8 mouse cellular contexts compared by ENCODE assay signal in the genomic region with DNA sequence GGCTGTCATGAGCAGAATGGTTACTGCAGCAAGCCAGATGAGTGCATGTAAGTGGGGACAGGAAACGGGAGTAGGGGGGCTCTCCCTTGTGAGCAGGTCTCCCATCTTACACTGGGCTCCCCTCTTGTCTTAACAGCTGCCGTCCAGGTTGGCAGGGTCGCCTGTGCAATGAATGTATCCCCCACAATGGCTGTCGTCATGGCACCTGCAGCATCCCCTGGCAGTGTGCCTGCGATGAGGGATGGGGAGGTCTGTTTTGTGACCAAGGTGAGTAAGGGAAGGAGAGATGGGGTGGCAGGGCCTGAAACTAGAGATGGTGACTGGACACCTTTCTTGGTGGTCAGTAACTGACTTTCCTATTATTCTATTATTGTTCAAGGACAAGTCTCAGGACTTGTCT. TPM values are rescaled to one million over a fixed set of nuclear protein-coding genes. Genes with fewer than 3 reads are reported as not detected.
A peak's percentile ranks its signal among the peaks of the same experiment; 100 is the strongest.
DNase-seq lines count a peak whose midpoint lies in the region; ATAC-seq and TF ChIP-seq lines count a peak whose summit lies in the region.
"Had no signal": no experiment of that assay in that cellular context is flagged by ENCODE, and none has a peak within 500 bp of the region (broad histone marks: within the 10 kb centered on the region; RNA-seq: fewer than 3 reads in every experiment).

No protein-coding gene starts in this region.

- H3K27ac ChIP-seq in kidney, embryonic 16.5 days (ENCODE audit: low read length): no peak overlapping the region
- no peak overlapping the region for H3K27ac ChIP-seq in forebrain, postnatal 0 days (ENCODE audit: low read depth, low read length)
- no peak overlapping the region for H3K27ac ChIP-seq in intestine, embryonic 14.5 days (ENCODE audit: low read depth)
- no peak overlapping the region for H3K27ac ChIP-seq in neural tube, embryonic 13.5 days (replicated peaks)

- no peak for ATAC-seq in kidney, embryonic 16.5 days (ENCODE audit: low FRiP score, low TSS enrichment)
- no peak for ATAC-seq in forebrain, postnatal 0 days
- ATAC-seq in intestine, embryonic 14.5 days (replicated peaks; ENCODE audit: low FRiP score, low TSS enrichment, low read depth): no peak
- no peak for ATAC-seq in neural tube, embryonic 13.5 days (ENCODE audit: low read depth)

- 36% methylated on average over 5 of the region's 5 CpGs for WGBS in kidney, embryonic 16.5 days
- 32% methylated on average over 5 of the region's 5 CpGs for WGBS in forebrain, postnatal 0 days
- WGBS in intestine, embryonic 14.5 days: 38% methylated on average over 5 of the region's 5 CpGs
- WGBS in neural tube, embryonic 13.5 days: 31% methylated on average over 5 of the region's 5 CpGs

- H3K4me3 ChIP-seq in kidney, embryonic 16.5 days (ENCODE audit: low read length): peak overlapping the region; percentile 49
- 0 out of 2 replicates have a peak overlapping the region, but pooled peaks have one; percentile 50 for H3K4me3 ChIP-seq in forebrain, postnatal 0 days (ENCODE audit: low read depth, low read length)
- 0 out of 2 replicates have a peak overlapping the region, but pooled peaks have one; percentile 51 for H3K4me3 ChIP-seq in intestine, embryonic 14.5 days (ENCODE audit: low read depth, low read length)
- H3K4me3 ChIP-seq in neural tube, embryonic 13.5 days: peak overlapping the region; percentile 45; the same call in 1 of the 2 replicates

- peak overlapping the region; percentile 67 for H3K4me2 ChIP-seq in kidney, embryonic 16.5 days (replicated peaks; ENCODE audit: low read depth, low read length)
- H3K4me2 ChIP-seq in forebrain, postnatal 0 days (ENCODE audit: low read depth): peak overlapping the region; percentile 79
- peak overlapping the region; percentile 89 for H3K4me2 ChIP-seq in intestine, embryonic 14.5 days (ENCODE audit: low read length)
- H3K4me2 ChIP-seq in neural tube, embryonic 13.5 days: peak overlapping the region; percentile 77

- no peak for TF ChIP-seq CTCF in forebrain, postnatal 0 days (IDR thresholded peaks at IDR 0.05; ENCODE audit: low read depth)

- H3K4me1 ChIP-seq in kidney, embryonic 16.5 days (ENCODE audit: insufficient read depth, low read length): peaks cover 38% of the 10 kb centered on the region
- H3K4me1 ChIP-seq in forebrain, postnatal 0 days (ENCODE audit: insufficient read depth): peaks cover 8% of the 10 kb centered on the region; the same call in 1 of the 2 replicates
- peaks cover 20% of the 10 kb centered on the region for H3K4me1 ChIP-seq in intestine, embryonic 14.5 days (replicated peaks; ENCODE audit: control insufficient read depth, insufficient read depth, low read length)
- peaks cover 58% of the 10 kb centered on the region for H3K4me1 ChIP-seq in neural tube, embryonic 13.5 days (replicated peaks)

- no peaks in the 10 kb centered on the region for H3K9me3 ChIP-seq in kidney, embryonic 16.5 days (ENCODE audit: low read length)
- no peaks in the 10 kb centered on the region for H3K9me3 ChIP-seq in forebrain, postnatal 0 days (ENCODE audit: low read length)
- no peaks in the 10 kb centered on the region for H3K9me3 ChIP-seq in intestine, embryonic 14.5 days (ENCODE audit: control insufficient read depth, low read length)
- no peaks in the 10 kb centered on the region for H3K9me3 ChIP-seq in neural tube, embryonic 13.5 days

- H3K9ac ChIP-seq in kidney, embryonic 16.5 days (replicated peaks; ENCODE audit: low read length): no peak overlapping the region; the same call in 1 of the 2 replicates
- H3K9ac ChIP-seq in forebrain, postnatal 0 days: no peak overlapping the region
- H3K9ac ChIP-seq in intestine, embryonic 14.5 days (ENCODE audit: low read length): no peak overlapping the region
- peak overlapping the region; percentile 45; the same call in 1 of the 2 replicates for H3K9ac ChIP-seq in neural tube, embryonic 13.5 days

- DNase-seq in kidney, adult 18-20 months: no peak
- DNase-seq in forebrain, postnatal 0 days: no peak
- no peak for DNase-seq in intestine, embryonic 14.5 days (ENCODE audit: low spot score)
- DNase-seq in thymus, adult 18-20 months: no peak
- DNase-seq in spleen, postnatal 36 days (ENCODE audit: low spot score in 2 of 2): no peak

- H3K27me3 ChIP-seq in kidney, embryonic 16.5 days (ENCODE audit: insufficient read depth, low read length): peaks cover 80% of the 10 kb centered on the region
- peaks cover 34% of the 10 kb centered on the region for H3K27me3 ChIP-seq in forebrain, postnatal 0 days (ENCODE audit: insufficient read depth, low read length)
- H3K27me3 ChIP-seq in intestine, embryonic 14.5 days (replicated peaks; ENCODE audit: control insufficient read depth, insufficient read depth, low read length): peaks cover 66% of the 10 kb centered on the region
- peaks cover 97% of the 10 kb centered on the region for H3K27me3 ChIP-seq in neural tube, embryonic 13.5 days

- no peaks in the 10 kb centered on the region for H3K36me3 ChIP-seq in kidney, embryonic 16.5 days (ENCODE audit: insufficient read depth, low read length)
- H3K36me3 ChIP-seq in forebrain, postnatal 0 days (ENCODE audit: insufficient read depth): no peaks in the 10 kb centered on the region
- H3K36me3 ChIP-seq in intestine, embryonic 14.5 days (ENCODE audit: control insufficient read depth, insufficient read depth, low read length): no peaks in the 10 kb centered on the region
- H3K36me3 ChIP-seq in neural tube, embryonic 13.5 days: no peaks in the 10 kb centered on the region

RNA-seq across cellular contexts. Expression of gene Dll4, which starts 3.0 kb away (rescaled TPM):
- 12.9 and 13.5 TPM in 2 replicates for polyA plus RNA-seq in kidney, embryonic 16.5 days (2015; fragmentation: Nextera tagmentation; extraction: Ambion mirVana)
- total RNA-seq in forebrain, postnatal 0 days (2014; rRNA removed): 2.8 and 3.7 TPM in 2 replicates
- 2.3 and 2.4 TPM in 2 replicates for polyA plus RNA-seq in forebrain, postnatal 0 days (2015; fragmentation: Nextera tagmentation; extraction: Ambion mirVana)
- polyA plus RNA-seq in intestine, embryonic 14.5 days (2014; fragmentation: Nextera tagmentation; extraction: Ambion mirVana): 6.9 and 7.1 TPM in 2 replicates
- 4.9 and 5.3 TPM in 2 replicates for polyA plus RNA-seq in neural tube, embryonic 13.5 days (2015; fragmentation: Nextera tagmentation; extraction: Ambion mirVana)
- total RNA-seq: MEL had no signal

RNA-seq across cellular contexts. Expression of gene Chac1, which starts 22.5 kb away (rescaled TPM):
- polyA plus RNA-seq in kidney, embryonic 16.5 days (2015; fragmentation: Nextera tagmentation; extraction: Ambion mirVana): 0.86 and 1.3 TPM in 2 replicates
- 8.7 and 20.4 TPM in 2 replicates for total RNA-seq in forebrain, postnatal 0 days (2014; rRNA removed)
- 5.7 and 9.1 TPM in 2 replicates for polyA plus RNA-seq in forebrain, postnatal 0 days (2015; fragmentation: Nextera tagmentation; extraction: Ambion mirVana)
- 1.6 and 1.7 TPM in 2 replicates for polyA plus RNA-seq in intestine, embryonic 14.5 days (2014; fragmentation: Nextera tagmentation; extraction: Ambion mirVana)
- polyA plus RNA-seq in neural tube, embryonic 13.5 days (2015; fragmentation: Nextera tagmentation; extraction: Ambion mirVana): 6.2 TPM in 2 replicates

RNA-seq across cellular contexts. Expression of gene Vps18, which starts 40.0 kb away (rescaled TPM):
- 23.0 and 23.1 TPM in 2 replicates for polyA plus RNA-seq in kidney, embryonic 16.5 days (2015; fragmentation: Nextera tagmentation; extraction: Ambion mirVana)
- 22.5 and 26.7 TPM in 2 replicates for total RNA-seq in forebrain, postnatal 0 days (2014; rRNA removed)
- 17.5 and 22.3 TPM in 2 replicates for polyA plus RNA-seq in forebrain, postnatal 0 days (2015; fragmentation: Nextera tagmentation; extraction: Ambion mirVana)
- 14.1 and 14.8 TPM in 2 replicates for polyA plus RNA-seq in intestine, embryonic 14.5 days (2014; fragmentation: Nextera tagmentation; extraction: Ambion mirVana)
- polyA plus RNA-seq in neural tube, embryonic 13.5 days (2015; fragmentation: Nextera tagmentation; extraction: Ambion mirVana): 23.9 and 24.2 TPM in 2 replicates

RNA-seq across cellular contexts. Expression of gene Rhov, which starts 57.5 kb away (rescaled TPM):
- polyA plus RNA-seq in kidney, embryonic 16.5 days (2015; fragmentation: Nextera tagmentation; extraction: Ambion mirVana): 1.8 and 2.3 TPM in 2 replicates
- total RNA-seq in forebrain, postnatal 0 days (2014; rRNA removed): 20.5 and 27.8 TPM in 2 replicates
- polyA plus RNA-seq in forebrain, postnatal 0 days (2015; fragmentation: Nextera tagmentation; extraction: Ambion mirVana): 22.9 and 29.3 TPM in 2 replicates
- polyA plus RNA-seq in intestine, embryonic 14.5 days (2014; fragmentation: Nextera tagmentation; extraction: Ambion mirVana): 0.98 and 2.3 TPM in 2 replicates
- polyA plus RNA-seq in neural tube, embryonic 13.5 days (2015; fragmentation: Nextera tagmentation; extraction: Ambion mirVana): 18.3 and 19.1 TPM in 2 replicates
- total RNA-seq: MEL had no signal
